Mouse (Mus musculus): Measurements from ENCODE around the gene Sertad2.

GRCm38 (mm10) chr11:20604119-20604518 lies 61.1 kb downstream of the Sertad2 start:
- TF ChIP-seq POLR2A (IDR thresholded peaks at IDR 0.05; ENCODE audit: borderline replicate concordance, extremely low read depth, low read depth, low read length) = no peak
- no peak for TF ChIP-seq CTCF (IDR thresholded peaks at IDR 0.05; ENCODE audit: insufficient read depth, low read length)

Measured in lung, adult 2 months (tissue).